Comparison of ENCODE assay signal across 8 mouse cellular contexts in the genomic region with DNA sequence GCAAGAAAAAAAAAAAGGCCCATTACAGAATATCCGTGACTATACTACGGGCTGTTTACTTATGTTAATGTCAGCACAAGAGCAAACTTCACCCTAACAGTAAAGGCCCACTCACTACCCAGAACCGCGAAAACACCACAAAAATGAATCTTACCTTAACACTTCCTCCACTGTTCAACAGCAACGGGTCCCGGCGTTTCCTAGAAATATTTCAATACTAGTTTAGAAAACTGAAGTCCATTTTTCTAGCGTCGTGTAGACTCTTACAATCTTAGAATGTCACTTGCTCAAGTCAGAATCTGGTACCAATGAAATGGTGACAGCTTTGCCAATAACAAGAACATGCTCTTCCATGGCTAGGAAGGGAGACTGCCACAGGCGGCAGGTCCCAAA.
A peak's percentile ranks its signal among the peaks of the same experiment; 100 is the strongest.
DNase-seq lines count a peak whose midpoint lies in the region; ATAC-seq and TF ChIP-seq lines count a peak whose summit lies in the region.

No protein-coding gene starts in this region.

- H3K4me2 ChIP-seq in lung, embryonic 15.5 days = peak overlapping the region; percentile 71
- peak overlapping the region; percentile 66 for H3K4me2 ChIP-seq in embryonic facial prominence, embryonic 13.5 days
- H3K4me2 ChIP-seq in intestine, postnatal 0 days (replicated peaks; ENCODE audit: low read depth) = peak overlapping the region; percentile 65
- peak overlapping the region; percentile 74 for H3K4me2 ChIP-seq in neural tube, embryonic 15.5 days

- H3K9me3 ChIP-seq in lung, embryonic 15.5 days = no peaks in the 10 kb centered on the region
- no peaks in the 10 kb centered on the region for H3K9me3 ChIP-seq in embryonic facial prominence, embryonic 13.5 days
- H3K9me3 ChIP-seq in intestine, postnatal 0 days (ENCODE audit: control insufficient read depth) = no peaks in the 10 kb centered on the region
- H3K9me3 ChIP-seq in neural tube, embryonic 15.5 days (replicated peaks) = no peaks in the 10 kb centered on the region

- under 1% methylated on average over 10 of the region's 10 CpGs for whole genome bisulfite sequencing in lung, embryonic 15.5 days
- under 1% methylated on average over 10 of the region's 10 CpGs for WGBS in embryonic facial prominence, embryonic 13.5 days
- under 1% methylated on average over 10 of the region's 10 CpGs for WGBS in intestine, postnatal 0 days
- WGBS in neural tube, embryonic 15.5 days = under 1% methylated on average over 10 of the region's 10 CpGs

- H3K4me3 ChIP-seq in lung, embryonic 15.5 days = peak overlapping the region; percentile 60
- H3K4me3 ChIP-seq in embryonic facial prominence, embryonic 13.5 days = peak overlapping the region; percentile 75
- H3K4me3 ChIP-seq in intestine, postnatal 0 days (ENCODE audit: low read depth, low read length) = peak overlapping the region; percentile 87
- H3K4me3 ChIP-seq in neural tube, embryonic 15.5 days (replicated peaks) = peak overlapping the region; percentile 58

- TF ChIP-seq CTCF in intestine, postnatal 0 days (IDR thresholded peaks at IDR 0.05; ENCODE audit: low read depth) = no peak

- H3K36me3 ChIP-seq in lung, embryonic 15.5 days = 0 out of 2 replicates have a peak, but pooled peaks cover 9% of the 10 kb centered on the region
- peaks cover 12% of the 10 kb centered on the region; the same call in 1 of the 2 replicates for H3K36me3 ChIP-seq in embryonic facial prominence, embryonic 13.5 days
- H3K36me3 ChIP-seq in intestine, postnatal 0 days (ENCODE audit: control insufficient read depth, insufficient read depth) = no peaks in the 10 kb centered on the region; the same call in 1 of the 2 replicates
- peaks cover 6% of the 10 kb centered on the region for H3K36me3 ChIP-seq in neural tube, embryonic 15.5 days

- no peaks in the 10 kb centered on the region for H3K27me3 ChIP-seq in lung, embryonic 15.5 days
- H3K27me3 ChIP-seq in embryonic facial prominence, embryonic 13.5 days = no peaks in the 10 kb centered on the region
- no peaks in the 10 kb centered on the region for H3K27me3 ChIP-seq in intestine, postnatal 0 days (replicated peaks; ENCODE audit: control insufficient read depth, insufficient read depth, low read length)
- H3K27me3 ChIP-seq in neural tube, embryonic 15.5 days (replicated peaks) = no peaks in the 10 kb centered on the region

- H3K4me1 ChIP-seq in lung, embryonic 15.5 days = peaks cover 15% of the 10 kb centered on the region
- H3K4me1 ChIP-seq in embryonic facial prominence, embryonic 13.5 days = peaks cover 16% of the 10 kb centered on the region; the same call in 1 of the 2 replicates
- H3K4me1 ChIP-seq in intestine, postnatal 0 days (replicated peaks; ENCODE audit: control insufficient read depth, insufficient read depth, low read length) = no peaks in the 10 kb centered on the region
- H3K4me1 ChIP-seq in neural tube, embryonic 15.5 days = peaks cover 33% of the 10 kb centered on the region

- no peak for DNase-seq in lung, postnatal 4 days
- no peak for DNase-seq in layer of hippocampus, postnatal 36 days
- DNase-seq in spleen, postnatal 14 days (ENCODE audit: low spot score in 2 of 2) = no peak
- no peak for DNase-seq in layer of hippocampus, adult 18-20 months (ENCODE audit: low spot score in 2 of 2)

- ATAC-seq in lung, embryonic 15.5 days (ENCODE audit: borderline replicate concordance, extremely low read depth, low FRiP score, low TSS enrichment) = no peak
- ATAC-seq in embryonic facial prominence, embryonic 13.5 days (ENCODE audit: insufficient number of reproducible peaks, insufficient read depth, low FRiP score, low TSS enrichment, low read depth) = no peak
- ATAC-seq in intestine, postnatal 0 days = no peak
- no peak for ATAC-seq in neural tube, embryonic 15.5 days (ENCODE audit: low FRiP score)

- H3K9ac ChIP-seq in lung, embryonic 15.5 days = peak overlapping the region; percentile 75
- H3K9ac ChIP-seq in embryonic facial prominence, embryonic 13.5 days = peak overlapping the region; percentile 94
- H3K9ac ChIP-seq in intestine, postnatal 0 days (ENCODE audit: low read depth, low read length) = peak overlapping the region; percentile 81
- peak overlapping the region; percentile 72 for H3K9ac ChIP-seq in neural tube, embryonic 15.5 days (replicated peaks)

- H3K27ac ChIP-seq in lung, embryonic 15.5 days = peak overlapping the region; percentile 63
- peak overlapping the region; percentile 100 for H3K27ac ChIP-seq in embryonic facial prominence, embryonic 13.5 days
- H3K27ac ChIP-seq in intestine, postnatal 0 days (ENCODE audit: low read depth, low read length) = peak overlapping the region; percentile 99
- peak overlapping the region; percentile 98 for H3K27ac ChIP-seq in neural tube, embryonic 15.5 days (replicated peaks)
